Mouse (Mus musculus) olfactory bulb, adult 2 months (tissue): Measurements from ENCODE around the gene Tspan18. TPM values are rescaled to one million over a fixed set of nuclear protein-coding genes. Genes with fewer than 3 reads are reported as not detected.

Experiments used
- H3K27ac ChIP-seq: fragments of 200-500 bp; 2 replicates; pipeline ENCODE4 v1.5.1; 2012; ENCODE audit warnings: low read depth, low read length; ENCODE audit not compliant: insufficient read depth
- H3K4me1 ChIP-seq: fragments of 200-500 bp; 2 replicates; pipeline ENCODE4 v1.6.1; 2012; ENCODE audit warnings: low read length; ENCODE audit not compliant: control insufficient read depth, insufficient read depth
- H3K4me3 ChIP-seq: fragments of 200-500 bp; 2 replicates; pipeline ENCODE4 v1.5.1; 2012; ENCODE audit warnings: mild to moderate bottlenecking, low read depth, low read length, moderate library complexity; ENCODE audit not compliant: insufficient read depth
- CTCF ChIP-seq: fragments of 200-500 bp; IDR thresholded peaks from 2 replicates; pipeline ENCODE4 v1.5.1; 2012; ENCODE audit warnings: low read depth, mild to moderate bottlenecking, low read length, moderate library complexity; ENCODE audit not compliant: insufficient read depth
- POLR2A ChIP-seq: fragments of 200-500 bp; IDR thresholded peaks from 2 replicates; pipeline ENCODE4 v1.6.1; 2012; ENCODE audit warnings: mild to moderate bottlenecking, low read depth, low read length, moderate library complexity; ENCODE audit not compliant: insufficient read depth
- WGBS: fragments of 180-500 bp; shearing (Covaris S2); methylation state at CpG from one replicate; pipeline ENCODE4 v1.1.7; 2018; 5-methylcytosine and 5-hydroxymethylcytosine counted together
- polyA plus RNA-seq: library from polyadenylated mRNA; stranded (reverse); fragments of >200 nt; gene quantifications from 2 replicates; pipeline ENCODE4 v1.2.4, GENCODE M21; 2012; ENCODE audit warnings: low replicate concordance; ENCODE audit not compliant: missing spikeins, insufficient read depth, insufficient read length

Gene Tspan18
- polyA plus RNA-seq: not detected in 2 replicates

GRCm38 (mm10) chr2:93333817-93334731 is at the start of gene Tspan18:
Tspan18 (minus strand) TSS chr2:93334505.
- under 1% methylated on average over 95 of the region's 95 CpGs for WGBS
- TF ChIP-seq POLR2A: 0 out of 2 replicates have a peak, but pooled peaks have one; percentile 19
- no peak for TF ChIP-seq CTCF
- peaks cover 15% of the 10 kb centered on the region for H3K4me1 ChIP-seq
- H3K27ac ChIP-seq: no peak within 1 kb of the TSS
- peak within 1 kb of the TSS; percentile 48 for H3K4me3 ChIP-seq

DNA sequence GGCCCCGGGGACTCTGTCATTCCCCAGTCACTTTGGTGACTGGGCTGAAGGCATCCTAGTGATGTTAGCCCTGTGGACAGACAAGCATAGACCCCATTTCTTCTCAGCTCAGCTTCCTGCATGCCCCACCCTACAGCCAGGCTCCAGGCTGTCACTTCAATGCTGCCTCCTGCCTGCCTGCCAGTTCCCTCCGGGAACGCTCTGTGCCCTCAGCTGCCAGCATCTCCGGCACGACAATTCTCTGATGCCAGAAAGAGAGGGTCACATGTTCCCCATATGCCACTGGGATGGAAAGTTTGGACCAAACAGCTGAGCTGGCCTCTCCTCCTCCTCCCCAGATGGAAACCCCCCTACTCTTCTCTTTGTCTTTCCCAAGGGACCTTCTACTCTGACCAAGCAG is 49.5 kb upstream of the Tspan18 start:
- Histone ChIP-seq H3K4me1 (peaks cover 3% of the 10 kb centered on the region; the same call in 1 of the 2 replicates), H3K4me3 (no peak overlapping the region), H3K27ac (no peak overlapping the region)
- no peak for TF ChIP-seq POLR2A
- TF ChIP-seq CTCF: no peak
- WGBS: 71% methylated on average over 5 of the region's 5 CpGs

DNA sequence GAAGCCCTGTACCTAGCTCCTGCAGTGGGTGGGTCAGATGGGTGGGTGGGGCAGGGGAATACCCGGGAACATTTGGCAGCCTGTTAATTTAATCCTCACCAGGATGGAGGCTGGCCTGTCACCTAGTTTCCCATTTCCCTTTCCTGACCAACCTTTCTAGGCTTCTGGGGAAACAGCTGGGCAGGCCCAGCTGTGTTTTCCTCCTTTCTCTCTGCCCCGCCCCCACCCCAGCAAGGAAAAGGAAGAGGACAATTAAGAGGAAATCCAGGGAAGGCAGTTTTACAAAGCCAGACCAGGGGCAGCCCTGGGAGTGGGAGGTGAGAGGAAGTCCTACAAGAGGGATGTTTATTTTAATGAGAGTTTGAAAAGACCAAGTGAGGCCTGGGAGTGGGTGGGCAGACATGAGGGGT is 46.4 kb upstream of the Tspan18 start:
- TF ChIP-seq CTCF (no peak), POLR2A (no peak)
- no peak overlapping the region for H3K4me3 ChIP-seq
- H3K4me1 ChIP-seq: peaks cover 3% of the 10 kb centered on the region; the same call in 1 of the 2 replicates
- H3K27ac ChIP-seq: no peak overlapping the region
- 45% methylated on average over 2 of the region's 2 CpGs for WGBS

GRCm38 (mm10) chr2:93377797-93378196 is 43.5 kb upstream of the Tspan18 start:
- no peak overlapping the region for H3K4me3 ChIP-seq
- H3K27ac ChIP-seq: no peak overlapping the region
- whole genome bisulfite sequencing: 57% methylated on average over 15 of the region's 15 CpGs
- TF ChIP-seq POLR2A (no peak), CTCF (no peak)
- H3K4me1 ChIP-seq: peaks cover 3% of the 10 kb centered on the region; the same call in 1 of the 2 replicates

- 98% methylated on average over 3 of the region's 3 CpGs for WGBS
- no peak overlapping the region for H3K27ac ChIP-seq
- H3K4me1 ChIP-seq: peaks cover 3% of the 10 kb centered on the region
- TF ChIP-seq POLR2A (no peak), CTCF (no peak)
- H3K4me3 ChIP-seq: no peak overlapping the region
These were observed 42.9 kb upstream of the Tspan18 start for GRCm38 (mm10) chr2:93377157-93377556.

DNA sequence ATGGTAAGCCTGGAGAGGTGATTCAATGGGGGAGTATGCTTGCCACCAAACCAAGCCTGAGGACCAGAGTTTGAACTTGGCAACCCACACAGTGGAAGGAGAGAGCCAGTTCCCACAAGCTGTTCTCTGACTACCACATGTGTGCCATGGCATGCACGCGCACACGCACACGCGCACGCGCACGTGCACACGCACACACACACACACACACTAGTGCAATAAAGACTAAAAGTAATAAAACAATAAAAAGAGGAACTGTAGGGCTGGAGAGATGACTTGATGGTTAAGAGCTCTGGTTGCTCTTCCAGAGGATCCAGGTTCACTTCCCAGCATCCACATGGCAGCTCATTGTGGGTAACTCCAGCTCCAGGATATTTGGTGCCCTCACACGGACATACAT is 38.6 kb upstream of the Tspan18 start:
- Histone ChIP-seq H3K27ac (no peak overlapping the region), H3K4me1 (no peaks in the 10 kb centered on the region; the same call in 1 of the 2 replicates), H3K4me3 (no peak overlapping the region)
- WGBS: 98% methylated on average over 10 of the region's 10 CpGs
- no peak for TF ChIP-seq CTCF
- TF ChIP-seq POLR2A: no peak

- Histone ChIP-seq H3K4me1 (no peaks in the 10 kb centered on the region; the same call in 1 of the 2 replicates), H3K27ac (no peak overlapping the region), H3K4me3 (no peak overlapping the region)
- TF ChIP-seq POLR2A (no peak), CTCF (no peak)
- WGBS: 41% methylated on average over 6 of the region's 6 CpGs
These were observed 37.8 kb upstream of the Tspan18 start for GRCm38 (mm10) chr2:93372097-93372571.

GRCm38 (mm10) chr2:93368954-93369353 is 34.6 kb upstream of the Tspan18 start:
- WGBS: 81% methylated on average over 8 of the region's 8 CpGs
- no peak for TF ChIP-seq POLR2A
- Histone ChIP-seq H3K4me1 (no peaks in the 10 kb centered on the region; the same call in 1 of the 2 replicates), H3K27ac (no peak overlapping the region), H3K4me3 (no peak overlapping the region)

- Histone ChIP-seq H3K27ac (no peak overlapping the region), H3K4me3 (no peak overlapping the region), H3K4me1 (no peaks in the 10 kb centered on the region; the same call in 1 of the 2 replicates)
- 82% methylated on average over 6 of the region's 6 CpGs for WGBS
- TF ChIP-seq POLR2A (no peak), CTCF (no peak)
These were observed 33.7 kb upstream of the Tspan18 start for GRCm38 (mm10) chr2:93367962-93368361.
